ENCODE assay signal across 10 mouse cellular contexts in the genomic region with DNA sequence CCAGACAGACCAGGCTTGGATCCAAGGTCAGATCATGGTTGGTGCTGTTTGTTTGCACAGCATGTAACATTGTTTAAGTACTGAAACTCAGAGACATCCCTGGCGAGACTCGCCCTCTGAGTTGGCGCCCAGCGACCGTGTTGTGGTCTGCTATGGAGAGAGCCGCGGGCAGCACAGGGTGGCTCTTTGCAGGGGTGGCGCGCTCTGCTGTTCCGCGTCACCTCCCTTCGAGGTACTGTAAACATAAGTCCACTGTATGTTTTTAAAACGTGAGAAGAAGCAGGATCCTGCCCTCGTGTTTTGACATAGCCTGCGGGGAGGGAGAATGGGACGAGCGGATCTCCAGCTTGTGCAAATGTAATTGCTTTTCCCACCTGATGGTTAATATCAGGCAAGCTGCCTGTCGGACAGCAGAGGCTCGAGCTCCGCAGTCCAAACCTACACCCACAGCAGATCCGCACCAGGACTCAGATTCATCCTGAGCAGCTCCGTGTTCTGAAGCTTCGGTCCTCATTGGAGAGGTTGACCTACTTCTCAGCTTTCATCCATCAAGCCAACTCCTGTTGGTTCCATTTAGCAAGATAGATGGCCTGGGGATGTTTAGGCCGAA.
DNase-seq lines count a peak whose midpoint lies in the region; ATAC-seq and TF ChIP-seq lines count a peak whose summit lies in the region.
"Had no signal": no experiment of that assay in that cellular context is flagged by ENCODE, and none has a peak within 500 bp of the region (broad histone marks: within the 10 kb centered on the region; RNA-seq: fewer than 3 reads in every experiment).

No protein-coding gene starts in this region.

- peak overlapping the region; percentile 17 to 21 for H3K4me3 ChIP-seq in heart, embryonic 14.5 days (ENCODE audit: control insufficient read depth in 1 of 2, insufficient read depth in 1 of 2, low read depth in 1 of 2, low read length in 2 of 2)
- peak overlapping the region; percentile 40 to 59 for H3K4me3 ChIP-seq in ES-E14 (ENCODE audit: insufficient read depth in 1 of 2, low read depth in 1 of 2, low read length in 2 of 2, poor library complexity in 1 of 2, severe bottlenecking in 1 of 2)
- H3K4me3 ChIP-seq in forebrain, embryonic 16.5 days (replicated peaks; ENCODE audit: low read length): peak overlapping the region; percentile 13; the same call in 1 of the 2 replicates
- no peak overlapping the region for H3K4me3 ChIP-seq in liver, embryonic 16.5 days (ENCODE audit: low read depth, low read length)
- H3K4me3 ChIP-seq: megakaryocyte, embryonic 14.5 days had no signal

- H3K27ac ChIP-seq in heart, embryonic 14.5 days (replicated peaks in 1 of 2; ENCODE audit: control insufficient read depth in 1 of 2, insufficient read depth in 1 of 2, low read depth in 2 of 2, low read length in 2 of 2): no peak overlapping the region
- no peak overlapping the region for H3K27ac ChIP-seq in ES-E14 (ENCODE audit: insufficient read depth, low read depth, low read length, poor library complexity, severe bottlenecking)
- H3K27ac ChIP-seq in forebrain, embryonic 16.5 days (ENCODE audit: low read length): no peak overlapping the region
- H3K27ac ChIP-seq in liver, embryonic 16.5 days (ENCODE audit: low read length): no peak overlapping the region

- no peaks in the 10 kb centered on the region for H3K27me3 ChIP-seq in heart, embryonic 14.5 days (ENCODE audit: control insufficient read depth, insufficient read depth, low read length)
- no peaks in the 10 kb centered on the region for H3K27me3 ChIP-seq in forebrain, embryonic 16.5 days (replicated peaks; ENCODE audit: control insufficient read depth, insufficient read depth, low read length)
- H3K27me3 ChIP-seq in liver, embryonic 16.5 days (ENCODE audit: control insufficient read depth, insufficient read depth, low read depth, low read length): no peaks in the 10 kb centered on the region
- H3K27me3 ChIP-seq: megakaryocyte, embryonic 14.5 days had no signal

- peak overlapping the region; percentile 56 for H3K4me2 ChIP-seq in heart, embryonic 14.5 days (ENCODE audit: low read length)
- H3K4me2 ChIP-seq in forebrain, embryonic 16.5 days (ENCODE audit: low read length): peak overlapping the region; percentile 39
- peak overlapping the region; percentile 23; the same call in 1 of the 2 replicates for H3K4me2 ChIP-seq in liver, embryonic 16.5 days (ENCODE audit: low read depth, low read length)

- no peak for DNase-seq in heart, adult 9 months (ENCODE audit: low spot score in 2 of 2)
- DNase-seq in ES-E14 (ENCODE audit: low read depth, low spot score): no peak
- no peak for DNase-seq in thymus, postnatal 36 days
- no peak for DNase-seq in adrenal gland, postnatal 36 days
- no peak for DNase-seq in right cerebral cortex, postnatal 4 days

- in situ Hi-C loops in ES-E14 (cut with MboI; ENCODE audit: low sequenced_read_pairs in 2 of 2, unreplicated experiment in 2 of 2): no loop called here

- no peaks in the 10 kb centered on the region for H3K36me3 ChIP-seq in heart, embryonic 14.5 days (ENCODE audit: control insufficient read depth, insufficient read depth, low read length)
- H3K36me3 ChIP-seq in ES-E14 (ENCODE audit: control insufficient read depth, insufficient read depth, low read length, poor library complexity, severe bottlenecking): no peaks in the 10 kb centered on the region
- H3K36me3 ChIP-seq in forebrain, embryonic 16.5 days (ENCODE audit: control insufficient read depth, insufficient read depth): no peaks in the 10 kb centered on the region
- H3K36me3 ChIP-seq in liver, embryonic 16.5 days (ENCODE audit: control insufficient read depth, insufficient read depth): no peaks in the 10 kb centered on the region

- ATAC-seq in heart, embryonic 14.5 days (ENCODE audit: insufficient number of reproducible peaks, insufficient read depth, low FRiP score, low read depth): no peak
- ATAC-seq in forebrain, embryonic 16.5 days: no peak
- no peak for ATAC-seq in liver, embryonic 16.5 days (ENCODE audit: low read depth)
- ATAC-seq: Patski had no signal

- no peaks in the 10 kb centered on the region for H3K4me1 ChIP-seq in heart, embryonic 14.5 days (ENCODE audit: control insufficient read depth in 2 of 2, insufficient read depth in 2 of 2, low read length in 2 of 2)
- 0 out of 4 replicates have a peak, but pooled peaks cover 0 to 2% of the 10 kb centered on the region in 2 experiments for H3K4me1 ChIP-seq in ES-E14 (ENCODE audit: control insufficient read depth in 2 of 2, insufficient read depth in 2 of 2, low read length in 2 of 2, poor library complexity in 1 of 2)
- no peaks in the 10 kb centered on the region; the same call in 1 of the 2 replicates for H3K4me1 ChIP-seq in forebrain, embryonic 16.5 days (replicated peaks; ENCODE audit: control insufficient read depth, insufficient read depth, low read length)
- no peaks in the 10 kb centered on the region for H3K4me1 ChIP-seq in liver, embryonic 16.5 days (ENCODE audit: control insufficient read depth, low read depth, low read length)
- H3K4me1 ChIP-seq: megakaryocyte, embryonic 14.5 days had no signal

- WGBS in heart, embryonic 14.5 days: 42% methylated on average over 24 of the region's 24 CpGs
- 56% methylated on average over 24 of the region's 24 CpGs for WGBS in forebrain, embryonic 16.5 days
- 48% methylated on average over 24 of the region's 24 CpGs for WGBS in liver, embryonic 16.5 days (ENCODE audit: insufficient replicate concordance)

- H3K9ac ChIP-seq in heart, embryonic 14.5 days (ENCODE audit: low read length): no peak overlapping the region
- no peak overlapping the region for H3K9ac ChIP-seq in ES-E14 (ENCODE audit: insufficient read depth, low read depth, low read length, poor library complexity, severe bottlenecking)
- no peak overlapping the region for H3K9ac ChIP-seq in forebrain, embryonic 16.5 days (replicated peaks; ENCODE audit: low read depth, low read length)
- no peak overlapping the region for H3K9ac ChIP-seq in liver, embryonic 16.5 days (ENCODE audit: low read depth, low read length)

- H3K9me3 ChIP-seq in heart, embryonic 14.5 days (ENCODE audit: control insufficient read depth, low read length): no peaks in the 10 kb centered on the region
- H3K9me3 ChIP-seq in ES-E14 (ENCODE audit: control insufficient read depth, insufficient read depth, low read depth, low read length): no peaks in the 10 kb centered on the region
- H3K9me3 ChIP-seq in forebrain, embryonic 16.5 days (ENCODE audit: control insufficient read depth, low read length): no peaks in the 10 kb centered on the region
- H3K9me3 ChIP-seq in liver, embryonic 16.5 days (replicated peaks; ENCODE audit: control insufficient read depth, low read length): no peaks in the 10 kb centered on the region

TF ChIP-seq in ES-E14, 5 proteins besides CTCF, POLR2A, EP300 and RAD21:
- TF ChIP-seq ZNF384 (IDR thresholded peaks at IDR 0.05; ENCODE audit: low read depth, low read length) (no peak), CHD2 (IDR thresholded peaks at IDR 0.05; ENCODE audit: low read depth, low read length) (no peak), ZC3H11A (IDR thresholded peaks at IDR 0.05; ENCODE audit: borderline replicate concordance, low read depth, low read length) (no peak), MAFK (IDR thresholded peaks at IDR 0.05; ENCODE audit: insufficient read depth, low read depth, low read length) (no peak), HCFC1 (IDR thresholded peaks at IDR 0.05; ENCODE audit: borderline replicate concordance, insufficient read depth, low read length) (no peak)
